Mouse (Mus musculus) kidney, postnatal 14 days (tissue): ENCODE data around the gene Sec14l1.
A peak's percentile ranks its signal among the peaks of the same experiment; 100 is the strongest.

Source experiments
- DNase-seq: peaks from one replicate; pipeline ENCODE4 v3.0.0; 2022; ENCODE audit warnings: mixed read lengths

The Sec14l1 gene

GRCm38 (mm10) chr11:117130888-117131287 lies 15.9 kb downstream of the Sec14l1 start:
- no peak for DNase-seq

GRCm38 (mm10) chr11:117131450-117131849 lies 16.5 kb downstream of the Sec14l1 start:
- DNase-seq, result no peak

GRCm38 (mm10) chr11:117134776-117135387 lies 19.9 kb downstream of the Sec14l1 start:
- DNase-seq, result no peak

- no peak for DNase-seq
These were observed 20.7 kb downstream of the Sec14l1 start for GRCm38 (mm10) chr11:117135457-117136290.

- DNase-seq, result no peak
These were observed 21.9 kb downstream of the Sec14l1 start for GRCm38 (mm10) chr11:117136880-117137279.

- DNase-seq, result no peak
These were observed 23.3 kb downstream of the Sec14l1 start for GRCm38 (mm10) chr11:117138213-117138761.

GRCm38 (mm10) chr11:117138795-117139463 lies 24.0 kb downstream of the Sec14l1 start:
- no peak for DNase-seq

- no peak for DNase-seq
These were observed 26.5 kb downstream of the Sec14l1 start for GRCm38 (mm10) chr11:117141376-117142001.

- DNase-seq, result peak; percentile 68
These were observed 27.5 kb downstream of the Sec14l1 start for GRCm38 (mm10) chr11:117142507-117142906.

- DNase-seq, result no peak
These were observed 30.6 kb downstream of the Sec14l1 start for GRCm38 (mm10) chr11:117145451-117146117.

GRCm38 (mm10) chr11:117146118-117146506 lies 31.1 kb downstream of the Sec14l1 start:
- DNase-seq, result no peak

GRCm38 (mm10) chr11:117146776-117147536 lies 32.0 kb downstream of the Sec14l1 start:
- no peak for DNase-seq

- no peak for DNase-seq
These were observed 34.1 kb downstream of the Sec14l1 start for GRCm38 (mm10) chr11:117148893-117149685.

GRCm38 (mm10) chr11:117150467-117150966 lies 35.5 kb downstream of the Sec14l1 start:
- no peak for DNase-seq

- no peak for DNase-seq
These were observed 36.5 kb downstream of the Sec14l1 start for GRCm38 (mm10) chr11:117151461-117151860.

- no peak for DNase-seq
These were observed 37.6 kb downstream of the Sec14l1 start for GRCm38 (mm10) chr11:117152541-117152940.

GRCm38 (mm10) chr11:117153553-117153952 lies 38.6 kb downstream of the Sec14l1 start:
- no peak for DNase-seq

GRCm38 (mm10) chr11:117154088-117154815 lies 39.3 kb downstream of the Sec14l1 start:
- DNase-seq, result peak; percentile 51

GRCm38 (mm10) chr11:117156725-117157124 lies 41.8 kb downstream of the Sec14l1 start:
- peak; percentile 71 for DNase-seq

GRCm38 (mm10) chr11:117158343-117158742 lies 43.4 kb downstream of the Sec14l1 start:
- no peak for DNase-seq
